10 mouse cellular contexts compared by ENCODE assay signal in genomic region chr13:72632361-72632760, GRCm38 (mm10). TPM values are rescaled to one million over a fixed set of nuclear protein-coding genes. Genes with fewer than 3 reads are reported as not detected.
A peak's percentile ranks its signal among the peaks of the same experiment; 100 is the strongest.
DNase-seq lines count a peak whose midpoint lies in the region; ATAC-seq and TF ChIP-seq lines count a peak whose summit lies in the region.
"Had no signal": no experiment of that assay in that cellular context is flagged by ENCODE, and none has a peak within 500 bp of the region (broad histone marks: within the 10 kb centered on the region; RNA-seq: fewer than 3 reads in every experiment).

No protein-coding gene starts in this region.

- peak overlapping the region; percentile 72 for H3K4me3 ChIP-seq in heart, embryonic 16.5 days (ENCODE audit: low read length)
- H3K4me3 ChIP-seq in hindbrain, embryonic 12.5 days = peak overlapping the region; percentile 75
- H3K4me3 ChIP-seq in myocyte = no peak overlapping the region
- H3K4me3 ChIP-seq: liver, embryonic 13.5 days had no signal

- no peak for TF ChIP-seq CTCF in brain, embryonic 14.5 days (IDR thresholded peaks at IDR 0.05; ENCODE audit: borderline replicate concordance, extremely low read depth, insufficient read depth, insufficient read length)

- peaks cover 3% of the 10 kb centered on the region; the same call in 1 of the 2 replicates for H3K4me1 ChIP-seq in heart, embryonic 16.5 days (ENCODE audit: control insufficient read depth, insufficient read depth, low read length)
- H3K4me1 ChIP-seq in hindbrain, embryonic 12.5 days = peaks cover 46% of the 10 kb centered on the region

- WGBS in heart, embryonic 16.5 days = 33% methylated on average over 6 of the region's 6 CpGs
- WGBS in hindbrain, embryonic 12.5 days = 3% methylated on average over 6 of the region's 6 CpGs

- TF ChIP-seq POLR2A in brain, embryonic 14.5 days (IDR thresholded peaks at IDR 0.05; ENCODE audit: borderline replicate concordance, extremely low read depth, insufficient read depth, insufficient read length, poor library complexity, severe bottlenecking) = no peak
- TF ChIP-seq POLR2A in myocyte (IDR thresholded peaks at IDR 0.05; ENCODE audit: insufficient read length, low read depth) = no peak

- H3K4me2 ChIP-seq in heart, embryonic 16.5 days (ENCODE audit: low read depth, low read length) = peak overlapping the region; percentile 93
- peak overlapping the region; percentile 65 for H3K4me2 ChIP-seq in hindbrain, embryonic 12.5 days (replicated peaks)
- peak overlapping the region; percentile 46 for H3K4me2 ChIP-seq in myocyte (ENCODE audit: low read depth)
- H3K4me2 ChIP-seq: liver, embryonic 13.5 days had no signal

- H3K27ac ChIP-seq in heart, embryonic 16.5 days (ENCODE audit: low read length) = no peak overlapping the region
- peak overlapping the region; percentile 94 for H3K27ac ChIP-seq in hindbrain, embryonic 12.5 days
- H3K27ac ChIP-seq: liver, embryonic 13.5 days had no signal

- H3K79me2 ChIP-seq in myocyte (ENCODE audit: control insufficient read depth, insufficient read depth) = peaks cover 9% of the 10 kb centered on the region

- H3K9me3 ChIP-seq in heart, embryonic 16.5 days (replicated peaks; ENCODE audit: control insufficient read depth, low read length) = no peaks in the 10 kb centered on the region
- no peaks in the 10 kb centered on the region for H3K9me3 ChIP-seq in hindbrain, embryonic 12.5 days (replicated peaks)
- H3K9me3 ChIP-seq: liver, embryonic 13.5 days had no signal

- intact Hi-C loops in heart, postnatal 25 days (cut with DNase I) = loop anchor here (10.0 kb wide), 1 partner anchor 402 kb away; no protein-coding TSS in a partner anchor
- intact Hi-C loops in left cerebral cortex, postnatal 36 days (cut with DNase I) = no loop called here

- peaks cover 86% of the 10 kb centered on the region for H3K27me3 ChIP-seq in heart, embryonic 16.5 days (ENCODE audit: control insufficient read depth, insufficient read depth, low read length)
- peaks cover 34% of the 10 kb centered on the region for H3K27me3 ChIP-seq in hindbrain, embryonic 12.5 days
- no peaks in the 10 kb centered on the region for H3K27me3 ChIP-seq in myocyte (ENCODE audit: control insufficient read depth, insufficient read depth, insufficient read length)

- DNase-seq in heart, postnatal 25 days (ENCODE audit: low spot score) = no peak
- peak; percentile 15 for DNase-seq in brain, embryonic 14.5 days (ENCODE audit: low read depth)
- DNase-seq in gastrocnemius, adult 8-10 months (ENCODE audit: low spot score in 2 of 2) = no peak
- no peak for DNase-seq in left cerebral cortex, postnatal 36 days (ENCODE audit: low spot score in 2 of 2)
- DNase-seq: adrenal gland, adult 2 months; liver, embryonic 13.5 days; thymus, adult 2 months had no signal

- no peak for ATAC-seq in heart, embryonic 16.5 days (replicated peaks; ENCODE audit: extremely low read depth, insufficient read depth, low FRiP score)
- ATAC-seq in hindbrain, embryonic 12.5 days (ENCODE audit: low FRiP score) = no peak

- peak overlapping the region; percentile 68 for H3K9ac ChIP-seq in heart, embryonic 16.5 days (ENCODE audit: low read length)
- H3K9ac ChIP-seq in hindbrain, embryonic 12.5 days = peak overlapping the region; percentile 86
- H3K9ac ChIP-seq: liver, embryonic 13.5 days had no signal

- no peak overlapping the region for H3ac ChIP-seq in myocyte (ENCODE audit: control insufficient read depth, insufficient read length)

- no peaks in the 10 kb centered on the region; the same call in 1 of the 2 replicates for H3K36me3 ChIP-seq in heart, embryonic 16.5 days (ENCODE audit: control insufficient read depth, insufficient read depth)
- H3K36me3 ChIP-seq in hindbrain, embryonic 12.5 days = 0 out of 2 replicates have a peak, but pooled peaks cover 4% of the 10 kb centered on the region
- H3K36me3 ChIP-seq in myocyte (ENCODE audit: control insufficient read depth, insufficient read depth) = peaks cover 14% of the 10 kb centered on the region
- H3K36me3 ChIP-seq: liver, embryonic 13.5 days had no signal

TF ChIP-seq in myocyte, 11 proteins besides CTCF, POLR2A, EP300 and RAD21:
- no peak for TF ChIP-seq TCF3 (IDR thresholded peaks at IDR 0.05; ENCODE audit: insufficient read length, low read depth)
- no peak for TF ChIP-seq MYOD1 (IDR thresholded peaks at IDR 0.05; ENCODE audit: control insufficient read depth in 1 of 3, insufficient read length in 2 of 3, low read depth in 2 of 3)
- no peak for TF ChIP-seq POLR2AphosphoS2 (IDR thresholded peaks at IDR 0.05; ENCODE audit: insufficient read length, low read depth)
- no peak for TF ChIP-seq CEBPB (IDR thresholded peaks at IDR 0.05; ENCODE audit: insufficient read depth, poor library complexity, severe bottlenecking)
- TF ChIP-seq E2F4 (IDR thresholded peaks at IDR 0.05; ENCODE audit: insufficient read depth) = no peak
- no peak for TF ChIP-seq TCF12 (IDR thresholded peaks at IDR 0.05; ENCODE audit: insufficient read depth, poor library complexity, severe bottlenecking)
- no peak for TF ChIP-seq REST (IDR thresholded peaks at IDR 0.05; ENCODE audit: insufficient read depth, insufficient read length)
- no peak for TF ChIP-seq MAX (IDR thresholded peaks at IDR 0.05; ENCODE audit: low read depth)
- TF ChIP-seq SRF (IDR thresholded peaks at IDR 0.05; ENCODE audit: control insufficient read depth, insufficient read length, low read depth) = no peak
- no peak for TF ChIP-seq MYOG (IDR thresholded peaks at IDR 0.05; ENCODE audit: control insufficient read depth in 1 of 3, insufficient read depth in 1 of 3, insufficient read length in 2 of 3, low read depth in 2 of 3)
- no peak for TF ChIP-seq USF1 (IDR thresholded peaks at IDR 0.05; ENCODE audit: low read depth)

RNA-seq across cellular contexts. Expression of gene Irx2, which starts 3.7 kb away (rescaled TPM):
- 5.9 and 8.6 TPM in 2 replicates for polyA plus RNA-seq in heart, embryonic 16.5 days (2015; fragmentation: Nextera tagmentation; extraction: Ambion mirVana)
- 1 to 10 TPM; 4.5 to 5.0 TPM for total RNA-seq in heart, postnatal 25 days (2021)
- 47.9 and 89.3 TPM in 2 replicates for polyA plus RNA-seq in brain, embryonic 14.5 days (2012; rRNA removed)
- polyA plus RNA-seq in hindbrain, embryonic 12.5 days (2016; fragmentation: Nextera tagmentation; extraction: Ambion mirVana) = 62.7 and 67.2 TPM in 2 replicates
- 4.4 TPM for polyA plus RNA-seq in myocyte (2012; fragmentation: generic; extraction: Trizol)
- under 1 TPM in 1 of 4 experiments, not detected in 3; 0.12 TPM for total RNA-seq in gastrocnemius, adult 8-10 months (2022)
- not detected for total RNA-seq in left cerebral cortex, postnatal 36 days (2021)
